Mouse (Mus musculus): ENCODE measurements around the gene Fhl3. TPM values are rescaled to one million over a fixed set of nuclear protein-coding genes. Genes with fewer than 3 reads are reported as not detected.
A peak's percentile ranks its signal among the peaks of the same experiment; 100 is the strongest.

Fhl3 gene
- total RNA-seq (2012; rRNA removed) = 7.5 and 13.7 TPM in 2 replicates

DNA sequence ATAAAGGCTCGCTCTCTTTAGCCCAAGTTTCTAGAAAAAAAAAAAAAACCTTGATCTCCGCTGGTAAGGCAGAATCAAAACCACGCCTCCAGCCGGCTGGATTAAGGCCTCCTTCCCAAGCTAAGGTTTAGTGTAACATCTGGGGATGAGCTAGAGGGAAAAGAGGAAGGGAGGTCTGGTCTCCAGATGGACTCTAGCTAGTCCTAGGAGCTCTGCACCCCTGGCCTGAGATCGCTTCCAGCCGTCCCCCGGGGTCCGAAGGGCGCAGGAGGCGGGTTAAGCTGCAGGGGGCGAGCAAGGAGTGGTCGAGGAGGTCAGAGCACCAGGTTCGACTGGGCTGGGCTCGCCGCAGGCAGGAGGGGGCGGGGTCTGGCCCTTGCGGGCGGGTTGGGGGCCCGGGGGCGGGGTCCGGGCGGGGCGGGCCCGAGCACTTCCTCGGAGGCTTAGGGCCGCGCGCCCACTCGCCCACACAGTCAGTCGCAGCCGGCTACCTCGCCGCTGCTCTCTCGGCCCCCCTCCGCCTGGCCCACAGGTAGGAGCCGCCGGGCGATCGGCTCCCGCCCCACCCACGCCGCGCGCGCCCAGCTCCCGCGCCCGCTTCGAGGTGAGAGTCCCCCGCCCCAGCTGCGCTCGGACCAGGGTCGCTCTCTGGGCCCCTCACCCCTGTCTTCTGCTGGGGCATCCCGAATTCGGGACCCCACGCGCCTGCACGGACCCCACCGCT lies at the start of gene Fhl3:
Fhl3 (plus strand) TSS at position 454 of the 724 bp plus-strand sequence.
- DNase-seq (ENCODE audit: low read depth, low spot score) = peak; percentile 74
- Histone ChIP-seq H3K4me3 (ENCODE audit: insufficient read depth in 1 of 2, low read depth in 1 of 2, low read length in 2 of 2, poor library complexity in 1 of 2, severe bottlenecking in 1 of 2) (peak within 1 kb of the TSS; percentile 83 to 90), H3K9ac (ENCODE audit: insufficient read depth, low read depth, low read length, poor library complexity, severe bottlenecking) (peak within 1 kb of the TSS; percentile 82), H3K27ac (ENCODE audit: insufficient read depth, low read depth, low read length, poor library complexity, severe bottlenecking) (no peak within 1 kb of the TSS), H3K4me1 (ENCODE audit: control insufficient read depth in 2 of 2, insufficient read depth in 2 of 2, low read length in 2 of 2, poor library complexity in 1 of 2) (peaks cover 6 to 31% of the 10 kb centered on the region in 2 experiments; a peak in 3 of 4 replicates), H3K36me3 (ENCODE audit: control insufficient read depth, insufficient read depth, low read length, poor library complexity, severe bottlenecking) (no peaks in the 10 kb centered on the region), H3K9me3 (ENCODE audit: control insufficient read depth, insufficient read depth, low read depth, low read length) (no peaks in the 10 kb centered on the region)
- in situ Hi-C loops (cut with MboI; ENCODE audit: low sequenced_read_pairs in 2 of 2, unreplicated experiment in 2 of 2) = no loop called here
- TF ChIP-seq ZNF384 (IDR thresholded peaks at IDR 0.05; ENCODE audit: low read depth, low read length) (peak; percentile 61; the same call in 1 of the 2 replicates), ZC3H11A (IDR thresholded peaks at IDR 0.05; ENCODE audit: borderline replicate concordance, low read depth, low read length) (no peak), HCFC1 (IDR thresholded peaks at IDR 0.05; ENCODE audit: borderline replicate concordance, insufficient read depth, low read length) (0 out of 2 replicates have a peak, but pooled peaks have one; percentile 20)

DNA sequence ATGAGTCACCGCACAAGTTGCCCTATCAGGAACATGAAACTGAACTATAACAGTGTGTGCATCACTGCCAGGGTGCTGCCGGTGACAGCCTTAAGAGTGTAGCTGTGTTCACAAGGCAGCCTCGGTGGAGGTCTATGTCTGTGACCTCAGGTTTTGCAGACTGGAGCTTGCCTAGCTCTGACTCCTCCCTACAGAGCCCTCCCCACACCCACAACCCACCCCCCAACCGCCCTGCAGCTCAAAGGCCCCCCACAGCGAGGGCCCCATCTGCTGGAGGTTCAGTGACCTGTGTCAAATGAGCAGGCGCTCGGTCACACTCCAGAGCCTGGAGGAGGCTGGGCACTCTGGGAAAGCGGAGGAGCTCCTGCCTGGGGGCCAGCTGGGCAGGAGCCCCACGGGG lies 47.6 kb upstream of the Fhl3 start:
- DNase-seq (ENCODE audit: low read depth, low spot score) = no peak
- H3K36me3 ChIP-seq (ENCODE audit: control insufficient read depth, insufficient read depth, low read length, poor library complexity, severe bottlenecking) = no peaks in the 10 kb centered on the region
- peaks cover 4 to 23% of the 10 kb centered on the region in 2 experiments; a peak in 2 of 4 replicates for H3K4me1 ChIP-seq (ENCODE audit: control insufficient read depth in 2 of 2, insufficient read depth in 2 of 2, low read length in 2 of 2, poor library complexity in 1 of 2)
- in situ Hi-C loops (cut with MboI; ENCODE audit: low sequenced_read_pairs in 2 of 2, unreplicated experiment in 2 of 2) = no loop called here
- no peak overlapping the region for H3K9ac ChIP-seq (ENCODE audit: insufficient read depth, low read depth, low read length, poor library complexity, severe bottlenecking)
- no peak overlapping the region for H3K27ac ChIP-seq (ENCODE audit: insufficient read depth, low read depth, low read length, poor library complexity, severe bottlenecking)
- no peak overlapping the region for H3K4me3 ChIP-seq (ENCODE audit: insufficient read depth in 1 of 2, low read depth in 1 of 2, low read length in 2 of 2, poor library complexity in 1 of 2, severe bottlenecking in 1 of 2)
- TF ChIP-seq ZC3H11A (IDR thresholded peaks at IDR 0.05; ENCODE audit: borderline replicate concordance, low read depth, low read length) = no peak
- H3K9me3 ChIP-seq (ENCODE audit: control insufficient read depth, insufficient read depth, low read depth, low read length) = no peaks in the 10 kb centered on the region

- no peaks in the 10 kb centered on the region for H3K9me3 ChIP-seq (ENCODE audit: control insufficient read depth, insufficient read depth, low read depth, low read length)
- DNase-seq (ENCODE audit: low read depth, low spot score) = no peak
- peaks cover 3% of the 10 kb centered on the region; the same call in 1 of the 2 replicates for H3K36me3 ChIP-seq (ENCODE audit: control insufficient read depth, insufficient read depth, low read length, poor library complexity, severe bottlenecking)
- no peak for TF ChIP-seq MAFK (IDR thresholded peaks at IDR 0.05; ENCODE audit: insufficient read depth, low read depth, low read length)
- no peak for TF ChIP-seq HCFC1 (IDR thresholded peaks at IDR 0.05; ENCODE audit: borderline replicate concordance, insufficient read depth, low read length)
- TF ChIP-seq CHD2 (IDR thresholded peaks at IDR 0.05; ENCODE audit: low read depth, low read length) = no peak
- TF ChIP-seq ZC3H11A (IDR thresholded peaks at IDR 0.05; ENCODE audit: borderline replicate concordance, low read depth, low read length) = no peak
- TF ChIP-seq ZNF384 (IDR thresholded peaks at IDR 0.05; ENCODE audit: low read depth, low read length) = no peak
- H3K9ac ChIP-seq (ENCODE audit: insufficient read depth, low read depth, low read length, poor library complexity, severe bottlenecking) = peak within 1 kb of the TSS; percentile 80
- in situ Hi-C loops (cut with MboI; ENCODE audit: low sequenced_read_pairs in 2 of 2, unreplicated experiment in 2 of 2) = no loop called here
- peaks cover 4 to 9% of the 10 kb centered on the region in 2 experiments; a peak in 2 of 4 replicates for H3K4me1 ChIP-seq (ENCODE audit: control insufficient read depth in 2 of 2, insufficient read depth in 2 of 2, low read length in 2 of 2, poor library complexity in 1 of 2)
- H3K4me3 ChIP-seq (ENCODE audit: insufficient read depth in 1 of 2, low read depth in 1 of 2, low read length in 2 of 2, poor library complexity in 1 of 2, severe bottlenecking in 1 of 2) = peak within 1 kb of the TSS; percentile 87 to 91
- H3K27ac ChIP-seq (ENCODE audit: insufficient read depth, low read depth, low read length, poor library complexity, severe bottlenecking) = no peak within 1 kb of the TSS
Measured at GRCm38 (mm10) chr4:124656518-124656853, 44.0 kb upstream of the Fhl3 start, which contains the start of gene Pou3f1. TSS of gene Pou3f1 (plus strand) at chr4:124656807.

DNA sequence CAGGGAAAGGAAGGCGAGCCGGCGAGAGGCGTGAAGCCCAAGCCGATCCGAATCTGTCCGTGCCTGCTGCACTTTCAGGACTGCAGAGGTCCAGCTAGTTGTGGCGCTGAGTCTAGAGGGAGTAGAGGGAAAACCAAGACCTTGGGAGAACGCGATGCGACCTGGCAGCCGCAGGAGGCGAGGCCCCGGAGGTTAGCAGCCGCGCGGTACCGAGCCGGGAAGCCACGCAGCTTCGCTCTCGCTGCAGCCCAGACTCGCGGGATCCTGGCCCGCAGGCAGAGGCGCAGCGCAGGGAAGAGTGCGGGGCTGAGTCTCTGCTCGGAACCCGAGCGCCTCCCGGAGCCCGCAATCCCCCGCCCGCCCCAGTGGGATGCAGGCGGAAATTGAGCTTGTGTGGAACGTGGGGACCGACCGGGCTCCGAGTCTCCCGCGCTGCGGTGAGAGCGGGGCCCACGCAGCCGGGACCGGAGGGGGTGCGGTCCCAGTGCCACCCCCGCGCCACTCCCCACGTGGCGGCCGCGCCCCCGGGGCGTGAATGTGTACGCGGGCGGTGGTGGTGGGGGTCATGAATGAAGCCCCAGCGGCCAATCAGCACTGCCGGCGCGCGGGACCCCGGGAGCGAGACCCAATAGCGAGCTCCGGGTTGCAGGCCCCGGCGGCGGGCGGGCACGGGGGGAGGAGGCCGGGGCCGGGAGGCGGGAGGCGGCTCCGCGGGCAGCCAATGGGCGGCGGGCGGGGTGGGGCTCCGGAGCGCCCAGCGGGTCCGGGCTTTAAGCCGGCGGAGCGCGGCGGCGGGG lies 43.4 kb upstream of the Fhl3 start:
- H3K27ac ChIP-seq (ENCODE audit: insufficient read depth, low read depth, low read length, poor library complexity, severe bottlenecking) = no peak overlapping the region

More for the DNA sequence above, 43.4 kb upstream of the Fhl3 start:
- TF ChIP-seq MAFK (IDR thresholded peaks at IDR 0.05; ENCODE audit: insufficient read depth, low read depth, low read length) (no peak), HCFC1 (IDR thresholded peaks at IDR 0.05; ENCODE audit: borderline replicate concordance, insufficient read depth, low read length) (no peak), CHD2 (IDR thresholded peaks at IDR 0.05; ENCODE audit: low read depth, low read length) (no peak; the same call in 1 of the 2 replicates)
- H3K9me3 ChIP-seq (ENCODE audit: control insufficient read depth, insufficient read depth, low read depth, low read length) = no peaks in the 10 kb centered on the region
- peaks cover 4 to 9% of the 10 kb centered on the region in 2 experiments; a peak in 2 of 4 replicates for H3K4me1 ChIP-seq (ENCODE audit: control insufficient read depth in 2 of 2, insufficient read depth in 2 of 2, low read length in 2 of 2, poor library complexity in 1 of 2)
- peaks cover 3% of the 10 kb centered on the region; the same call in 1 of the 2 replicates for H3K36me3 ChIP-seq (ENCODE audit: control insufficient read depth, insufficient read depth, low read length, poor library complexity, severe bottlenecking)
- peak; percentile 74 for DNase-seq (ENCODE audit: low read depth, low spot score)
- H3K9ac ChIP-seq (ENCODE audit: insufficient read depth, low read depth, low read length, poor library complexity, severe bottlenecking) = peak overlapping the region; percentile 80
- peak overlapping the region; percentile 87 to 91 for H3K4me3 ChIP-seq (ENCODE audit: insufficient read depth in 1 of 2, low read depth in 1 of 2, low read length in 2 of 2, poor library complexity in 1 of 2, severe bottlenecking in 1 of 2)
- in situ Hi-C loops (cut with MboI; ENCODE audit: low sequenced_read_pairs in 2 of 2, unreplicated experiment in 2 of 2) = no loop called here
